Mouse (Mus musculus) heart, postnatal 36 days (tissue): Measurements from ENCODE around the gene Dppa5a. TPM values are rescaled to one million over a fixed set of nuclear protein-coding genes. Genes with fewer than 3 reads are reported as not detected.
A peak's percentile ranks its signal among the peaks of the same experiment; 100 is the strongest.
"Not testable (repeated sequence)": the region's sequence is repeated elsewhere in the genome, so short reads cannot be mapped to it uniquely, and the experiment has no call there.

Source experiments
- DNase-seq, 2 experiments: peaks; one replicate each; pipeline ENCODE4 v3.0.0; 2021 to 2022
- intact Hi-C: fragments of 180-260 bp; cut with DNase I; formaldehyde crosslinking; loops from one replicate; pipeline ENCODE4 v1.15.1; 2025
- total RNA-seq, 2 experiments: library from RNA; stranded (reverse); gene quantifications; 2 replicates each; pipeline ENCODE4 v1.2.3; 2021

Dppa5a gene
- total RNA-seq, 2 experiments from 2014 or later: not detected

DNA sequence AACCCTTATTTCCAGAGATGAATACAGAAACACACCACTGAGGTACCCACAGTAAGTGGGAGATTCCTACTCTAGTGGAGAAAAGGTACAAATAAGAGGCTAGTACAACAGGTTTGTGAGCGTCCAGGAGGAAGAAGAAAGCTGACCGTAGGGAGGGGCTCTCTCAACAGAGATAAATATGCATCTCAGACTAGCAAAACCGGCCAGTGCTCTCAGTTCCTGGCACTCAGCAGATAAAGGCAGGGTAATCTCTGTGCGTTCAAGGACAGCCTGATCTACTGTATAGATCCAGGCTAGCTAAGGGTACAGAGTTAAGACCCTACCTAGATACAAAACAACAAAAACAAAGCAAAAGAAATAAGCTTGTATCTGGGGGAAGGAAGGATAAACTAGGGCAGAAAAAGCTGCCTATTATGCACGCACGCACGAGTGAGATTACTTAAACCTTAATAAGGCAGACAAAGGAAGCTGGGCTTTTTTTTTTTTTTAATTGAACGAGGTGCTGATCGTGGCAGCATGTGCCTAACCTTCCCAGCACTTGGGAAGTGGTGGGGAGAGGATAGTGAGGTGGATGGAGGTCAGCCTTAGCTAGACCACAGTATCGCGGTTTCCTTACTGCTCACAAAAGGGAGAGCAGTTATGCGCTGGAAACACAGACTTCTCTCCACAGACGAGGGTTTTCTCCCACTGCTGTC is 2.0 kb downstream of the Dppa5a start:
- DNase-seq: no peak
- intact Hi-C loops: no loop called here

GRCm38 (mm10) chr9:78364701-78365100 is 3.3 kb downstream of the Dppa5a start:
- no peak for DNase-seq
- intact Hi-C loops: no loop called here

DNA sequence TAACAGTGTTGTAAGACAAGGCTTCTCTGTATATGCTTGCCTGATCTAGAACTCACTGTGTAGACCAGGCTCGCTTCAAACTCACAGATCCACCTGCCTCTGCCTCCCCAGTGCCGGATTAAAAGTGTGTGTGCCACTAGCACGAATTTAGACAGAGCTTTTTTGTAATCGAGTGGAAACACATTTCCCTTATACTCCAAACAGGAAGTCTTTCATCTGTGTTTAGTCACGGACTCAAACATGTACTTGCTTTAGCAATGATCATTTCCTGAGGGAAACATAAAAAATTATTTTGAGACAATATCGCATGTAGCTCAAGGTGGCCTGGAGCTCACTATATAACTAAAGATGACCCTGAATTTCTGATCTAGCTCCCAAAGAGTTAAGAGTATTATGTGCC is 4.6 kb downstream of the Dppa5a start:
- intact Hi-C loops: no loop called here
- DNase-seq: no peak

DNA sequence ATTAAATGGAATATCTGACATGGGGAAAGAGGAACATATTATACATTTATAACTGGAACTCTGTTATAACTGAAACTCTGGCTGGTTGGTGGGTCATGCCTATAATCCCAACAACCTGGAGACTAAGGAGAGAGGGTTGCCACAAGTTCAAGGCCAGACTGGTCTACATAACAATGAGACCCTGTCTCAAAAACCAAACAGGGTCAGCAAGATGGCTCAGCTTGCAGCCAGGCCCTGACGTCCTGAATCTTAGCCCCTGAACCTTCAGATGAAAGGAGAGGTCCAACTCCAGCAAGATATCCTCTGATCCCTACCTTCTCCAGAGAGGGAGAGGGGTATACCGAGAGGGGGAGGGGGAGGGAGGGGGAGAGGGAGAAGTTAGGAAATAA is 7.5 kb downstream of the Dppa5a start:
- DNase-seq: no peak
- intact Hi-C loops: no loop called here

GRCm38 (mm10) chr9:78359750-78360483 is 8.1 kb downstream of the Dppa5a start:
- no peak for DNase-seq
- intact Hi-C loops: loop anchor here (5.0 kb wide), 1 partner anchor 192 kb away; no protein-coding TSS in a partner anchor

DNA sequence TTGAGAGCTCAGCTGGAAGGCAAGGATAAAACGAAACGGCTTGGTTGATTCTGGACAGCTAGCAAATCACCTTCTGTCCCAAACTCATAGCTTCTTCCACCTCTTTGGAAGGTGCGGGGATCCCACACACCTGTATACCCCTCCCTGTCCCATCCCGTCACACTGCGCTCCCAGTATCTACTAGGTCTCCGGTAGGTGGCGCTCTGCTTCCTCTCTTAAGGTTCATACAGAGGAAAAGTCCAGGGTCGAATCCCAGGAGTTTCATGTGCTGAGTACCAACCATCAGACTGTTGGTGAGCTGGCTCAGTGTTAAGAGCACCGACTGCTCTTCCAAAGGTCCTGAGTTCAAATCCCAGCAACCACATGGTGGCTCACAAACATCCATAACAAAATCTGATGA is 9.9 kb downstream of the Dppa5a start:
- DNase-seq: peak; percentile 49 to 65
- intact Hi-C loops: loop anchor here (5.0 kb wide), 1 partner anchor 194 kb away; no protein-coding TSS in a partner anchor

DNA sequence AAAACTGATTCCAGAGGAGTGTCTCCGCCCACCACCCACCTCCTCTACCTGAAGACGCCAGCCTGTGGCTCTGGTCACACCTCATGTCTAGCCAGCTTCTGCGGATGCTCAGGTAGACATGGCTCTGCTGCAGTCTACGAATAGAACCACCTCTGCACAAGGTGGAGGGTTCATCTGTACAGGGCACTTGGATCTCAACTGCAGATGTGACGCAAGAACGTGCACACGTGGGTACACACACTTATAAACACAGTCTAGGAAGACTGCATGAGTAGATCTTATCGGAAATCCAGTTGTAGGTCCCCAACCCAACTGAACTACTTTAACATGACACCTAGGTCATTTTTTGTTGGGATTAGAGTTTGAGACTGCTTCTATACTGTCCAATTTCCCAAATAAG is 12.4 kb downstream of the Dppa5a start, which contains the start of gene Gsta2:
Gene Gsta2, minus strand, starts transcription at position 178 of the 400 bp plus-strand sequence.
- DNase-seq: no peak
- intact Hi-C loops: loop anchor here (5.0 kb wide), 1 partner anchor 197 kb away; no protein-coding TSS in a partner anchor

- intact Hi-C loops: loop anchor here (5.0 kb wide), 1 partner anchor 197 kb away; no protein-coding TSS in a partner anchor
- DNase-seq: no peak
Observed at GRCm38 (mm10) chr9:78354665-78355578, 13.1 kb downstream of the Dppa5a start.

DNA sequence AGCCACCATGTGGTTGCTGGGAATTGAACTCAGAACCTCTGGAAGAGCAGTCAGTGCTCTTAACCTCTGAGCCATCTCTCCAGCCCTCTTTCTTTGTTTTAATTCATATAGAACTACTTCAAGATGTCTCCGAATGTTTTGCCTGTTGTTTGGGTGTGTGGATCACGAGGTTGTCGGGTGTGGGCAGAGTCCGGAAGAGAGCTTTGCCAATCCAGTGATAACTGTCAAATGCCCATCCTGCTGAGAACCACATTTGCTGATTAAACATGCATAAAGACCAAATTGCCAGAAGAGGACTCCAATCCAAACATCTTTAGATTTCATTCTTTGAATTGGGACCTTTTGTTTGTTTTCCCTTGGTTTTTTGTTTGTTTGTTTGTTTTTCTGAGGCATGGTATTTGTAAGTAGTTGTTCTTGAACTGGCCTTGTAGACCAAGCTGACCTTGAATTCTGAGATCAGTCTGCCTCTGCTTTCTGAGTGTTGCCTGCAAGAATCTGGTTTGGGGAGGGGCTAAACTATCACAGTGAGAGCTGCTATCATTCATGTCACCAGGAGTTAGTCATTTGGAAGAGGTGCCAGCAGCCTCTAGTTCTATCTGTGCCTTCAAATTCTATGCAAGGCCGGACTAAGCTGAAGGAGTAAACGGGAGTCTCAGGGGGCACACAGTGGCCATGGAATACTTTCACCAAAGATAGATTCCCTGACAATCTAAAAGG is 16.3 kb downstream of the Dppa5a start:
- intact Hi-C loops: no loop called here

GRCm38 (mm10) chr9:78350007-78350406 is 18.0 kb downstream of the Dppa5a start:
- DNase-seq, intact Hi-C loops: not testable (repeated sequence)

More for the DNA sequence above, 16.3 kb downstream of the Dppa5a start:
- DNase-seq: no peak

GRCm38 (mm10) chr9:78349141-78349540 is 18.8 kb downstream of the Dppa5a start:
- intact Hi-C loops: loop anchor here (5.0 kb wide), 1 partner anchor 57 kb away; no protein-coding TSS in a partner anchor
- not testable (repeated sequence) for DNase-seq

DNA sequence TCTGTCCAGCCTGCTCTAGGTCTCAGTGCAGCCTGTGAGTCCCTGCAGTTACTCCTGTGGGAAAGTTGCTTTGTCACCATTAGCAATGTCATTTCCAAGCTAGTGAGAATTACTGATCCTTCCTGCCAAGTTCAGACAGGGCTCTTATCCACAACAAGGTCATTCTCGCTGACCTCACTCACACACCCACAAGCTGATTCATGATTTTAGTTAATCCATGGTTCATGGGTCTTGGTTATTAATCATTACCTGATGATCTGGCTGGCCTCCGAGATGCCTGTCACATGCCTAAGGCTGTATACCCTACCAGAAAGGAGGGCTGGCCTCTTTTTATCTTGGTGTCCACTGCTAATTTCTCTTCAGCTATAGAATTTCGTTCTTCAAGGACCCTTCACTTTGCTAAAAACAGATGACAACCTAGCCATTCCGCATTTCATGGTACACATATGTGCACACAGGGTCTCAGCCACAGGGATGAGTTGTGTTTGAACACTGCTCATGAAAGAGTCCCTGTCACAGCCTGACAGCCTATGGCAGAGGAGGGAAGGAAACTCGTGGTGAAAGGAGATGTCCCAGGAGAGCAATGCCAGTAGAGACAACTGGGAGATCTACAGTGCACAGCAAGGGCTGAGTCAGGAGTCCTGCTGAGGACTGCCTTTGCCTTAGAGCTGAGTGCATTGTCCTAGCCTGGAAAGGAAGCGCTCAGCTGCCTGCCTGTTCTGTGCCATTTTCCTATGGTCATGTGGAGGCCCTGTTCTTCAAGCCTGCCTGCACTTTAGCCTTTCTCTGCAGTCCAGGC is 19.6 kb downstream of the Dppa5a start:
- DNase-seq: not testable (repeated sequence)

DNA sequence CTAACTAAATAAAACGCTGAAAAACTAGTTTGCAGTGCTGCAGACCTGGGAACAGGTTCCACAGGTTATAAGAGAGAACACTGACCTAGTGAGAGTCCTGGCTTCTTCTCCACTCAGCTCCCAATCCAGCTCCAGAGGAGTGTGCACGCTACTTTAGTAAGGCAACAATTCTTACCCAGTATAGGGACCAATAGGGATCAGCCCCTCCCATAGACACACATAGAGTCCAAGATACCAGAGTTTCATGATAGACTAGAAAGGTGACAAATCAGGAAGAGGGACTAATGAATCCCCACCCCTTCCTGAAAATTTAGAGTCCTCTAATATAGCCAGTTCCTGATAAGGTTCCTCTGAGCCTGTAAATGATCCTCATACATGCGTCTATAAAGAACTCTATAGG is 21.0 kb downstream of the Dppa5a start:
- intact Hi-C loops: loop anchor here (5.0 kb wide), 1 partner anchor 55 kb away; no protein-coding TSS in a partner anchor
- no peak for DNase-seq

More for the DNA sequence above, 19.6 kb downstream of the Dppa5a start:
- intact Hi-C loops: loop anchor here (5.0 kb wide), 1 partner anchor 56 kb away; no protein-coding TSS in a partner anchor

DNA sequence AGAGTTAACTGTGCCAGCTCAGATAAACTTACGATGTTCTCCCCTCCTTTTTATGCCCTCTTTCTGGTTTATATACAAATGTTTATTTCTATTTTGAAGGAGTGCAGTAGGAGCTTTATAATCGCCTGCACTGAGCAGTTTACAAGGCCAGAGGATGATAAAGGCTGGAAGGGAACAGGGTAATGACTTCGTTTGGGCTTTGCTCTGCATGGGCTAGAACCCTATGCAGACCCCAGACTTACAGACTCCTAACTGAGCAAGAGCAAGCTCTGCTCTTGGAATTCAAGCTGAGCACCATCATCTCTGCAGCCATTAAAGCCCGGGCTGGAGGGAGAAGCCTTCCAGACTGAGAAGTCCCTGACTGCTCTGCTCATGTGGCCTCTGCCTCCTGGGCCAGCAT is 22.7 kb downstream of the Dppa5a start:
- intact Hi-C loops: loop anchor here (5.0 kb wide), 1 partner anchor 53 kb away; no protein-coding TSS in a partner anchor

GRCm38 (mm10) chr9:78343055-78343454 is 24.9 kb downstream of the Dppa5a start:
- DNase-seq, intact Hi-C loops: not testable (repeated sequence)

More for the DNA sequence above, 22.7 kb downstream of the Dppa5a start:
- DNase-seq: not testable (repeated sequence)

DNA sequence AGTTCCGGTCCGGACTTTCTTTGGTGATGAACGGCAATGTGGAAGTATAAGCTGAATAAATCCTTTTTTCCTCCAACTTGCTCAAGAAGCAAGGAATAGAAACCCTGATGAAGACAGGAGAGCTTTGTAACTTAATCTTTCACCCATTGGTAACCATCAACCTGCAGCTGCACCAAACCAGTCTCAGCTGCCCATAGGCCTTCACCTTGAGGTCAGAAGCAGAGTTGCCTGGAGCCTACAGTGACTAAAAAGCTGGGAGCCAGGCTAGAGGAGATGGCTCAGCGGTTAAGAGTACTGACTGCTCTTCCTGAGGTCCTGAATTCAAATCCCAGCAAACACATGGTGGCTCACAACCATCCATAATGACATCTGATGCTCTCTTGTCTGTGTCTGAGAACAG is 25.5 kb downstream of the Dppa5a start:
- intact Hi-C loops, DNase-seq: not testable (repeated sequence)

DNA sequence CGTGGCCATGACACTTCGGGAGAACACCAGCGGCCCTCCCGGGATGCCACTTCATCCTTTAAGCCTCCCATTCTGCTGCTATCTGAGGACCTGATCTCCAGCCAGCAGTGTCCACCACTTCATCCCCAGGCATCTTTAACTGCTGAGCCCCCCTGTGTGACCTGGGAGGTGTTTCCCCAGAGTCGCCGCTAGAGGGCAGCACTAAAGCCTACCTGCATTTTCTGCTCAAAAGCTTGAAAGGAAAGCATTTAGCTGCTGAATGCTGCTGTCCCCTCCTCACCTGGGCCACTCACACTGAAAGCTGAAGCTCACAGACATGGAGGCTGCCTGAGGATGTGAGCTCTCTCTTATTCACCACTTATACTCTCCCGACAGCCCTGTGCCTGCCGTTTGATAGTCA is 27.7 kb downstream of the Dppa5a start:
- intact Hi-C loops: not testable (repeated sequence)
- DNase-seq: peak; percentile 31 to 50

GRCm38 (mm10) chr9:78337050-78337449 is 30.9 kb downstream of the Dppa5a start:
- intact Hi-C loops, DNase-seq: not testable (repeated sequence)

GRCm38 (mm10) chr9:78327289-78327688 is 40.7 kb downstream of the Dppa5a start, which contains the start of gene Omt2b:
Gene Omt2b, plus strand, starts transcription at chr9:78327589.
- intact Hi-C loops: not testable (repeated sequence)

More at GRCm38 (mm10) chr9:78327289-78327688, 40.7 kb downstream of the Dppa5a start, which contains the start of gene Omt2b:
- not testable (repeated sequence) for DNase-seq
